Mouse (Mus musculus) embryo, embryonic 11.5 days (tissue): ENCODE measurements around the gene Nfkbie.

ENCODE experiments used
- DNase-seq: peaks from one replicate; pipeline ENCODE4 v3.0.0-alpha.2; 2012; ENCODE audit warnings: low read depth, low spot score

Gene Nfkbie

GRCm38 (mm10) chr17:45555452-45556106 is at the start of gene Nfkbie:
TSS of gene Nfkbie (plus strand) at chr17:45555703.
- DNase-seq = peak; percentile 85

- no peak for DNase-seq
Measured at GRCm38 (mm10) chr17:45505941-45506465, 49.5 kb upstream of the Nfkbie start.

GRCm38 (mm10) chr17:45506700-45507189 is 48.8 kb upstream of the Nfkbie start, which contains the start of gene Aars2:
TSS of gene Aars2 (plus strand) at chr17:45506841.
- peak; percentile 89 for DNase-seq

DNA sequence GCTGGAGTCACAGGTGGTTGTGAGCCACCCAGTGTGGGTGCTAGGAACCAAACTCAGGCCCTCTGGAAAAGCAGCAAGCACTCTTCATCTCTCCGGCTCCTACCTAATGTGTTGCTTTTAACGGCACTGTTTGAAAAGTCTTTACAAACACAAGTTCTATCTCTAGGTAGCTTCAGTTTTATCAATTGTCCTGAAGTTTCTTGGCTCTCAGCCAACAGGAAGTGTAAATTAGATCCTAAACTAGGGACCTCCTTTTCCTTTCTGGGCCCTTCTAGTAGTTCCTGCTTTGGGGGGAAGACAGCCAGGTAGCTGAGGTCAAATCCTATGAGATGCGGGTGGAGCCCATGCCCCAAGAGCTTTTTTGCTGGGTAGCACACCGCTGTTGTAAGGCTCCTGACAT is 44.6 kb upstream of the Nfkbie start:
- DNase-seq = no peak

DNA sequence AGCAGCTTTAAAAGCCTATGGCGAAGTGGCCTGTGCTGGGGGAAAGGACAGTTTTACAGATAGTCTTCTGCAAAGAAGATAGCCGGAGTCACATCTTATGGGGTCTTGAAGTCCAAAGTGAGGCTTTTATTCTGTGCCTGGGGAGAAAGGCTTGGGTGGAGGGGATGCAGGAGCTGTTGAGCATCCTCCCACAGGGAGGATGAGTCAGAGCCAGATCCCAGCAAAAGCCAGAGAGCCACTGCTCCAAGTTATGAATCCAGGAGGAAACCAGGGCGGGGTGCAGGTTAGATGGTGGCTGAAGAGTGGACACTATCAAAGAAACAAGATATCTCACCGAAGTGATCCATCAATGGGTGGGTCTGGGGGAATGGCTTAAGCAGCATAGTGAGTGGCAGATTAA is 43.7 kb upstream of the Nfkbie start:
- no peak for DNase-seq

- DNase-seq = no peak
Measured at GRCm38 (mm10) chr17:45515204-45515726, 40.2 kb upstream of the Nfkbie start.

- no peak for DNase-seq
Measured at GRCm38 (mm10) chr17:45515806-45516205, 39.7 kb upstream of the Nfkbie start.

GRCm38 (mm10) chr17:45516488-45516887 is 39.0 kb upstream of the Nfkbie start:
- DNase-seq = peak; percentile 53

GRCm38 (mm10) chr17:45517135-45517534 is 38.4 kb upstream of the Nfkbie start:
- no peak for DNase-seq

DNA sequence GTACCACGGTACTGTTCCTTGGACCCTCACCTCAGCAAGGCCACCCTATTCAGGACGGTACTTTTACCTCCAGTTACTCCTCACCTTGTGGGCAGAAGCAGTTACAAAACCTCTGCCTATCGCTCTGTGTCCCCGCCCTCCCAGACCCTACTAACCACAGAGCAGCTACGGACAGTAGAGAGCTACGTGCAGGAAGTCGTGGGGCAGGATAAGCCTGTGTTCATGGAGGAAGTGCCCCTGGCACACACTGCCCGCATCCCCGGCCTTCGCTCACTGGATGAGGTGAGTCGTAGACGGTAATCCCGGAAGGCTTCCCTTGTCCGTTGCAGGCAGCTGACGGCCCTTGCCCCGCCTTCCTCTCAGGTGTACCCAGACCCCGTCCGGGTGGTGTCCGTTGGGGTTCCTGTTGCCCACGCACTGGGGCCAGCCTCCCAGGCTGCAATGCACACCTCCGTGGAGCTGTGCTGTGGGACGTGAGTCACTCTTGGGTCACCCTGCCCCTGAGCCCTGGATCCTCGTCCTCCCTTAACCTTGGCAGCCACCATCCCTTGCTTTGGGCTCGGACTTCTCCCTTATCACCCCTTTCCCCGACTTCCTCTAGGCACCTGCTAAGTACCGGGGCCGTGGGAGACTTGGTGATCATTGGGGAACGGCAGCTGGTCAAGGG is 37.8 kb upstream of the Nfkbie start:
- no peak for DNase-seq

- DNase-seq = no peak
Measured at GRCm38 (mm10) chr17:45518766-45519475, 36.6 kb upstream of the Nfkbie start.

GRCm38 (mm10) chr17:45520136-45520535 is 35.4 kb upstream of the Nfkbie start:
- DNase-seq = no peak

DNA sequence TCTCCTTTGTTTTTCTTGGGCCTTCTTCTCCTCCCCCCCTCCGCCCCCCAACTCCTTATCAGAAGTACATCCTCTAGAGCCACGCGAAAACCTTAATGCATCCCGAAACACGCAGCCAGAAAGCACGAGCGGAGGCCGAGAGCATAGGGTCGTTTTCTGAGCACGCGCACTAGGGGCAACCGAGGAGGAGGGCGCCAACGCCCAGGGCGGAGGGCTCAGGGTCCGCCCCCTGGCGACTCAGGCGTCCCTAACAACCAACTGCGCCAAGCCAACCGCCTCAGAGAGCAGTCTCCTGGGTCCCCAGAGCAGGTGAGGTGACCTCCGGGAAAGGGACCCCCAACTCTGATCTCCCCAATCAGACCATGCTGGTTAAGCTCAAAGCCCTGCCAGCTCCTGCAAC is 32.2 kb upstream of the Nfkbie start, which contains the start of gene Tcte1:
TSS of gene Tcte1 (plus strand) at position 172 of the 400 bp plus-strand sequence.
- DNase-seq = peak; percentile 50

DNA sequence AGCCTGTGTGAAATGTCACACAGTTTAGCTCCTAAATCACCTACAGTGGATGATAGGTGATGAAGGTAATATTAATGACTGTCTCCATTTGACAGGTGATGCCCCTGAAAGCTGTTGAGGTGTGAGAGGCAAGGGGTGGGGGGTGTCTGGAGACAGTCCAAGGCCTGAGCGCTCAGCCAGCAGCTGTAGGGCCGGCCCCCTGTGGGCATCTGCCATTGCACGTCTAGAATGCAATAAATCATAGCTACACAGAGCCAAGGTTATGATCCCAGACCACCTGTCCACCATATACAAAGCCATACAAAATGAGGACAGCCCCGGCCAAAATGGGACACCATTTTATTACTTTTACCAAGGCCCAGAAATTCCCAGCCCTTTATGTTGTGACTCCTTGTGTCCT is 30.5 kb upstream of the Nfkbie start:
- no peak for DNase-seq

DNA sequence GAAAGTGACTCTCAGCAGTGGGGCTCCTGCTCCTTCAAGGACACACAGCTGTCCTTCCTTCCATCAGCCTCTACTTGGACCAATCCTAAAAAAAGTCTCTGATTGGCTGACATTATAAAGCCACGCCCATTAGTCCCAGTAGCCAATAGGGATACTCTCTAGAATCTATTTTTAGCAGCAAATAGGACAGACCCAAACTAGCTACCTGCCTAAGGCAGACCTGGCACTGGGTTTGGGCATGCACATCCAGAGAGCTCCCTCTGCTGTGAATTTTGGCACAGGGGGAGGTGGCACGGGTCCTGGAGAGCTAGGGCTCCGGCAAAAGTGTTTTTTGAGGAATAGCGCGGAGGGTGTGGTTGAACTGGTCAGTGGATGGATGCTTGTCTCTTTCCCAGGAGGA is 28.9 kb upstream of the Nfkbie start:
- DNase-seq = no peak

DNA sequence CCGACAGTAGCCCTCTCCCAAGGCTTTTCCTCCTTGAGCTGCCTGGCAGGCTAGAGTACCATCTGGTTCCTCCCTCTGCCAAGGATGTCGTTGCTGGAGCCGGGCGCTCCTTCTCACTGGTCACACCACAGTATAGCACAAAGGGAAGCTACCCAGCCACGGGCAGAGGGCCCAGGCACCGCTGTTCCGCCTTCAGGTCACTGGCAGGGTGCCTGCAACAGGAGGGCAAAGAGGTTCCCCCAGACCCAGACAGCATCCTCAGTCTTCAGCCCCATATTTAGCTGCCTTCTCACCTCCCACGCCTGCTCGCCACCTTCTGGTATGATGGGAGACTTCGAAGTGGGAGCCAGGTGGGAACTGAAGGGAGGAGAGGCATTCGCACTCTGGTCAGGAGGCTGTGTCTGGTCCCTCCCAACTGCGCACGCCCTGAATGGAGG is 25.1 kb upstream of the Nfkbie start:
- no peak for DNase-seq

DNA sequence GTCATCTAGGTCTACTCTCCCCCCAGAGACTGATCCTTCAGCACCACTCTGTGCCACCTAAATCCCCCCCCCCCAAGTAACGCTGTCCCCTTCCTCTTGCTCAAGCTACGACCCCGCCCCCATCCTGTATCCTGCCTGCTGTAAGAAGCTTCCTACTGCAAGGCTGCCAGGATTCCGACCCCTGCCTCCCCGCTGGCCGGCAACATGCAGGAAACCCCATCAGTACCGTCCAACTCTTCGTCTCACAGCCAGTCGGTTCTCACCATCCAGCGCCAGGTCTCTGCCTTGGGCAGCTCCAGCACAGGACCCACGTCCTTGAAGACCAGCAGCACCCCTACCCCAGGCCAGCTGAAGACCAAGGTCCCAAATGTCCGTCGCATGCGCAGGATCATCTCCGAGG is 22.6 kb upstream of the Nfkbie start:
- DNase-seq = no peak

DNA sequence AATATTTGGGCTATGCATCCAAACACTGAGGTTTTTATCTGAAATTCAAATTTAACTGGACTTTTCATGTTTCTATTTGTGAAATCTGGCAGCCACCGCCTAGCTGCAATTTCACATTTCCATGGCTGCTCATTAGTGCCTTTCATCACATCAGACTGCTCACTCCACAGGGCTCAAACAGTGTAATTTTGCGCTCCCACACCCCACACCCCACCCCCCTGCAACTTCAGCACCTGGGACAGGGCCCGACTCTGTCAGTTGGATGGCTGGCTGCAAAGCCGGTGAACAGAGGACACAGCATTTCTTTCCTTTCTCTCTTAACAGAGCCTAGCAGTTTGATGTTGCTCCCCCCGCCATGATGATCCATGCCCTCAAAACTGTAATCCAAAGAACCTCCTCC is 19.2 kb upstream of the Nfkbie start:
- DNase-seq = no peak

DNA sequence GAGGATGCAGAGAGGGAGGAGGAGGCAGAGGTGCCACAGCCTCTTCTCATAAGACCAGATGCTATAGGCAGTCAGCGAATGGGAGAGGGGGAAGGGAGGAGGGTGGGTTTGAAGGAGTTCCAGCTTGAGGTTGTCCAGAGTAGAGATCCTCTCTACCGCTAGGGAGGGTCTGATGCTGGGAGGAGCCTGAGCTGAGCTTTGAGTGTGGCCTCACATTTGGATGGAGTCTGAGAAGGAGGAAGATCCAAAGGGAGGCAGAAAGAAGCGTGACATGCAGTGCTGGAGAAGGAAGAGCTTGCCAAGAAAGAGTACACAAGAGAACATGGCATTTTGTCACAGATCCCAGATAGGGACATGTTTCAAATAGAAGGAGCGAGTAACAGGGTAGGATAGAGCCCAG is 17.1 kb upstream of the Nfkbie start:
- no peak for DNase-seq

- no peak for DNase-seq
Measured at GRCm38 (mm10) chr17:45539664-45540063, 15.8 kb upstream of the Nfkbie start.

- no peak for DNase-seq
Measured at GRCm38 (mm10) chr17:45542129-45542528, 13.4 kb upstream of the Nfkbie start.

GRCm38 (mm10) chr17:45542705-45543104 is 12.8 kb upstream of the Nfkbie start:
- no peak for DNase-seq
